Mouse (Mus musculus): Measurements from ENCODE around the gene Fam47e. TPM values are rescaled to one million over a fixed set of nuclear protein-coding genes. Genes with fewer than 3 reads are reported as not detected.

The Fam47e gene
- polyA plus RNA-seq, 1 experiment from 2014 or later = 9.4 TPM

- Histone ChIP-seq H3K4me2 (replicated peaks) (no peak overlapping the region), H3K4me3 (replicated peaks) (no peak overlapping the region), H3K27me3 (no peaks in the 10 kb centered on the region), H3K36me3 (no peaks in the 10 kb centered on the region), H3K4me1 (peaks cover 7% of the 10 kb centered on the region; the same call in 1 of the 2 replicates), H3K9me3 (replicated peaks) (no peaks in the 10 kb centered on the region), H3K27ac (replicated peaks) (no peak overlapping the region), H3K9ac (no peak overlapping the region)
- ATAC-seq (ENCODE audit: insufficient number of reproducible peaks, low FRiP score, low TSS enrichment, low read depth) = no peak
- WGBS = 60% methylated on average over 3 of the region's 3 CpGs
Observed at GRCm38 (mm10) chr5:92553939-92554338, 930 bp upstream of the Fam47e start.

DNA sequence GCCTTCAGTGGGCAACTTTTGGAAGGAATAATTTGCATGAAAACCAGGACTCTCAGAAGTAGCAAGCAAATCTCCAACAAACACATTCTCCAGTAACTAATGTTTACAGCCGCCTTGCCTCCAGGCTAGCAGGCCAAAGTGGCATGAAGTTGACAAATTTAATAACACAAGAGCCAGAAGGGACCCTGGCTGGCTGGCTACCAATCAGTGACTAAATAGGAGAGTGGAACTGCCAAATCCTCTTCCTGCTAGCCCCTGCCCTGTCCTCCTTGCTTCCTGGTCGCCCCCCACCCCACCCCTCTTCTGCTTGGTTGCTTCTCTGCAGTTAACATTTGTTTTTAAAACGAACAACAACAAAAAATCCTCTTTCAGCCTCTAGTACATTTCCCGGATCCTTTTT, 426 bp upstream of the Fam47e start:
- Histone ChIP-seq H3K4me1 (peaks cover 7% of the 10 kb centered on the region; the same call in 1 of the 2 replicates), H3K4me3 (replicated peaks) (no peak overlapping the region), H3K9ac (no peak overlapping the region), H3K36me3 (no peaks in the 10 kb centered on the region), H3K27me3 (no peaks in the 10 kb centered on the region), H3K4me2 (replicated peaks) (no peak overlapping the region), H3K27ac (replicated peaks) (no peak overlapping the region), H3K9me3 (replicated peaks) (no peaks in the 10 kb centered on the region)
- no peak for ATAC-seq (ENCODE audit: insufficient number of reproducible peaks, low FRiP score, low TSS enrichment, low read depth)
- 72% methylated on average over 4 of the region's 4 CpGs for WGBS

- H3K27me3 ChIP-seq = no peaks in the 10 kb centered on the region
- no peak overlapping the region for H3K27ac ChIP-seq (replicated peaks)
- H3K9ac ChIP-seq = no peak overlapping the region
- H3K4me2 ChIP-seq (replicated peaks) = no peak overlapping the region
- H3K36me3 ChIP-seq = no peaks in the 10 kb centered on the region
- H3K9me3 ChIP-seq (replicated peaks) = no peaks in the 10 kb centered on the region
- 88% methylated on average over 1 of the region's 1 CpGs for WGBS
- no peak overlapping the region for H3K4me3 ChIP-seq (replicated peaks)
- peaks cover 10% of the 10 kb centered on the region; the same call in 1 of the 2 replicates for H3K4me1 ChIP-seq
- no peak for ATAC-seq (ENCODE audit: insufficient number of reproducible peaks, low FRiP score, low TSS enrichment, low read depth)
Observed at GRCm38 (mm10) chr5:92555905-92556304, 1.0 kb downstream of the Fam47e start.

DNA sequence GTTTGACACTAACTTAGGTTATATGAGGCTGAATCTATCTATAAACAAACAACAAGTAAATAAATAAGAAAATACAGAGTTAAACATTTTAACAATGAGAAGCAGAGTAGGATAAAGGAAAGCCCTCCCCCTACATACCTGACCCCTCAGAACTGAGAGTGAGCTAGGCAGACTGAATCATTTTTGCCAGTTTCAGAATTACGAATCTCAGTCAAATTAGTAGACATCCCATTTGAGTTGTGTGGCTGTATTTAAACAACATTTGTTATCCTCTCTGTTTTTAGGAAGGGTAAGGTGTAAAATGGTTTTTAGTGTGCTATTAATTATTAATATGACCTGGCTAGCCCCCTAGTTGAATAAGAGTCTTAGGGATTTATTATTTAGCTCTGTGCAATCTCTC, 2.6 kb downstream of the Fam47e start:
- Histone ChIP-seq H3K36me3 (no peaks in the 10 kb centered on the region), H3K9me3 (replicated peaks) (no peaks in the 10 kb centered on the region), H3K4me3 (replicated peaks) (no peak overlapping the region), H3K27ac (replicated peaks) (no peak overlapping the region), H3K4me1 (peaks cover 12% of the 10 kb centered on the region; the same call in 1 of the 2 replicates), H3K27me3 (no peaks in the 10 kb centered on the region), H3K9ac (no peak overlapping the region), H3K4me2 (replicated peaks) (no peak overlapping the region)
- no peak for ATAC-seq (ENCODE audit: insufficient number of reproducible peaks, low FRiP score, low TSS enrichment, low read depth)
- WGBS = 86% methylated on average over 1 of the region's 1 CpGs

DNA sequence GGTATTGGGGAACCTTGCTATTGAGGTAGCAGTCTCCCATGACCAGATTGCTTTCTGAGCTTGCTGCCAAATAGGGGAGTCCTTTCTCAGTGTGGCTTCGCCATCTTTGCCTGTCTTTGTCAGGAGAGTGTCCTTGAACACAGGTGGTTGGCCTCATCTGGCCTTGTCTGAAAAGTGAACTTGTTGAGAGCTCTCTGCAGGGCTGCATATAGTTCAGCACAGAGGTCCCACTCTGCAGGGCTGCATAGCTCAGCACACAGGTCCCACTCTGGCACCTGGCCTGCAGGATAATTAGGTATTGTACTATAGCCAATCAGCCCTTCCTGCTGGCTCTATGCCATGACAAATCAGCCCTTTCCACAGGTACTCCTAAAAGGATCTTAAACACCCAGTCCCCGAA, 5.3 kb downstream of the Fam47e start:
- no peak overlapping the region for H3K27ac ChIP-seq (replicated peaks)
- no peak overlapping the region for H3K4me2 ChIP-seq (replicated peaks)
- peaks cover 14% of the 10 kb centered on the region for H3K4me1 ChIP-seq
- no peak overlapping the region for H3K4me3 ChIP-seq (replicated peaks)
- no peak for ATAC-seq (ENCODE audit: insufficient number of reproducible peaks, low FRiP score, low TSS enrichment, low read depth)
- WGBS = 71% methylated on average over 2 of the region's 2 CpGs
- H3K27me3 ChIP-seq = no peaks in the 10 kb centered on the region
- H3K36me3 ChIP-seq = no peaks in the 10 kb centered on the region
- H3K9me3 ChIP-seq (replicated peaks) = no peaks in the 10 kb centered on the region
- H3K9ac ChIP-seq = no peak overlapping the region

GRCm38 (mm10) chr5:92562002-92562401, 7.1 kb downstream of the Fam47e start:
- no peaks in the 10 kb centered on the region for H3K36me3 ChIP-seq
- no peak overlapping the region for H3K4me2 ChIP-seq (replicated peaks)
- H3K27ac ChIP-seq (replicated peaks) = no peak overlapping the region
- H3K9me3 ChIP-seq (replicated peaks) = no peaks in the 10 kb centered on the region
- H3K9ac ChIP-seq = no peak overlapping the region
- no peaks in the 10 kb centered on the region for H3K27me3 ChIP-seq
- ATAC-seq (ENCODE audit: insufficient number of reproducible peaks, low FRiP score, low TSS enrichment, low read depth) = no peak
- WGBS = 62% methylated on average over 13 of the region's 13 CpGs
- H3K4me3 ChIP-seq (replicated peaks) = no peak overlapping the region
- H3K4me1 ChIP-seq = peaks cover 12% of the 10 kb centered on the region

DNA sequence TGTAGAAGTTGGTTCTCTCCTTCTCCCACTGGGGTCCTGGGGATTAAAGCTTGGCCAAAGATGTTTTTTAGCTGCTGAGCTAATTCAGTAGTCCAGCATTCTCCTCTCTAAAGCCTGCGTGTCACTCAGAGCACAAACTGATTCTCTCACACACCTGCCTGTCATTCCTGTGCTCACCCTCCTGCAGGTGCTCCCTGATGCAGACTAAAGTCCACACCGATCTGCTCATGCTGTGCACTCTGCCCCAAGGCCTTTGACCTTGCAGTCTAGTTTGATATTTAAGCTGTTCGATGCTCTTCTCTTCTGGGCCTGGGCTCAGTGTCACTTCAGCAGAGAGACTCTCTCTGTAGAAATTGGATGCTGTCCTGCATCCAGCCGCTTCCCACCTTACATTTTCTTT, 16.4 kb downstream of the Fam47e start:
- Histone ChIP-seq H3K9me3 (replicated peaks) (no peaks in the 10 kb centered on the region), H3K27ac (replicated peaks) (no peak overlapping the region), H3K4me3 (replicated peaks) (no peak overlapping the region), H3K36me3 (no peaks in the 10 kb centered on the region), H3K27me3 (no peaks in the 10 kb centered on the region), H3K4me2 (replicated peaks) (no peak overlapping the region), H3K4me1 (no peaks in the 10 kb centered on the region), H3K9ac (no peak overlapping the region)
- WGBS = 77% methylated on average over 4 of the region's 4 CpGs
- no peak for ATAC-seq (ENCODE audit: insufficient number of reproducible peaks, low FRiP score, low TSS enrichment, low read depth)

DNA sequence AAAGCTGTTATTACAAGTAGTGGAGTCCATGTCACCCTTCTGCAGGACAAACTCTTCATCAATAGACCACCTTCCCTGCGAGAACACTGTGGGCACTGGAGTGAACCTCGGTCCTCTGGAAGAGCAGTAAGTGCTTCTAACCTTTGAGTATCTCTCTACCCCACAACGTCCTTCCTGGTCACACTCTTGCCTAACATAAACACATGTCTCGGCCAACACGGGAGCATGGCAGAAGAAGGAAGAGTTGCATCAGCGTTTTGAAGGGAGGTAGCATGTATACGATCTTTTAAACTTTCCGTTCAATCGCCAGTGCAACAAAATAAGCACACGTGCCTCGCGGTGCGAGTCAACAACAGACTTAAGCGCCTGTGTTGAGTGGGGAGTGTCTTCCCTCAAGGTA, 24.7 kb downstream of the Fam47e start:
- no peak overlapping the region for H3K4me2 ChIP-seq (replicated peaks)
- no peak for ATAC-seq (ENCODE audit: insufficient number of reproducible peaks, low FRiP score, low TSS enrichment, low read depth)
- H3K9ac ChIP-seq = no peak overlapping the region
- no peaks in the 10 kb centered on the region for H3K4me1 ChIP-seq
- H3K36me3 ChIP-seq = no peaks in the 10 kb centered on the region
- WGBS = 73% methylated on average over 14 of the region's 14 CpGs
- no peaks in the 10 kb centered on the region for H3K27me3 ChIP-seq
- H3K27ac ChIP-seq (replicated peaks) = no peak overlapping the region
- no peaks in the 10 kb centered on the region for H3K9me3 ChIP-seq (replicated peaks)
- H3K4me3 ChIP-seq (replicated peaks) = no peak overlapping the region

- no peak overlapping the region for H3K4me3 ChIP-seq (replicated peaks)
- H3K27me3 ChIP-seq = no peaks in the 10 kb centered on the region
- ATAC-seq (ENCODE audit: insufficient number of reproducible peaks, low FRiP score, low TSS enrichment, low read depth) = no peak
- no peaks in the 10 kb centered on the region for H3K9me3 ChIP-seq (replicated peaks)
- WGBS = 54% methylated on average over 10 of the region's 10 CpGs
- no peak overlapping the region for H3K27ac ChIP-seq (replicated peaks)
- no peak overlapping the region for H3K9ac ChIP-seq
- no peaks in the 10 kb centered on the region for H3K36me3 ChIP-seq
- no peak overlapping the region for H3K4me2 ChIP-seq (replicated peaks)
- H3K4me1 ChIP-seq = no peaks in the 10 kb centered on the region
Observed at GRCm38 (mm10) chr5:92585932-92586331, 31.1 kb downstream of the Fam47e start.

DNA sequence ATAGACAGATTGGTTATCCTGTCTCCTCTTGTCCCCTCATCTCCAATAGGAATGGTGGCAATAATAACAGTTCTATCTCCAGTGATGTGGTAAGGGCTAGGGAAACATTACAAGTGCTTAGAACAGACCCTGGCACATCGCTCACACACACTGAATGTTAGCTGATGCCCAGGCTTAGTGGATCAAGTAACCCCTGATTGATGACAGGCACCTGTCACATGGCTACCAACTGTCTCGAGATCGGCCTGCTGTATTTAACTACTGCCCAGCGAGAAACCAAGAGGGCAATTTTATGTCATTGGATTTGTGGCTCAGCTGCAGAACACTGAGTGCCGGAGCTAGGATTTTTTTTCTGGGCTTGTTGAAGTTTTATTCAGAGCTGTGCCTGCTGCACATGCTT, 40.2 kb downstream of the Fam47e start:
- 68% methylated on average over 5 of the region's 5 CpGs for WGBS
- no peak for ATAC-seq (ENCODE audit: insufficient number of reproducible peaks, low FRiP score, low TSS enrichment, low read depth)
- H3K9ac ChIP-seq = no peak overlapping the region
- no peaks in the 10 kb centered on the region for H3K9me3 ChIP-seq (replicated peaks)
- H3K4me1 ChIP-seq = no peaks in the 10 kb centered on the region
- H3K27me3 ChIP-seq = no peaks in the 10 kb centered on the region
- no peaks in the 10 kb centered on the region for H3K36me3 ChIP-seq
- no peak overlapping the region for H3K4me2 ChIP-seq (replicated peaks)
- H3K27ac ChIP-seq (replicated peaks) = no peak overlapping the region
- H3K4me3 ChIP-seq (replicated peaks) = no peak overlapping the region

DNA sequence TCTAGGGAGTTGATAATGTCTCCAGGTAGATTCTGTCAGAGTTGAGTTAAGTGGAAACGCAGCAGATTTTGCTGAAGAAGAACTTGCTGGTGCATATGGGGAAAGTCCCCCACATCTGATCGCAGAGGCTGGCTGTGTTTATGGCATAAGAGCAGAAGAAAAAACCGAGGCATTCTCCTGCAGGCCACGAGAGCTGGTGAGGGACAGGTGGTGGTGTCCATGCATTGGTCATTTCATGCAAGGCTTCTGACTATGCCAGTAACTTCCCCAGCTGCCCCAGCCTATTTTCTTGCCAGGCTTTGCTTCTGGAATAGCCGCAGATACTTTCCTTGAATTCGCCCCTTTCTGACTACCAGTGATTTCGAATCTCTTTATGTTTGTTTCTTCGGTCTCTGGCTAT, 42.0 kb downstream of the Fam47e start:
- Histone ChIP-seq H3K27me3 (no peaks in the 10 kb centered on the region), H3K36me3 (no peaks in the 10 kb centered on the region), H3K4me3 (replicated peaks) (no peak overlapping the region), H3K9ac (no peak overlapping the region), H3K9me3 (replicated peaks) (no peaks in the 10 kb centered on the region), H3K4me2 (replicated peaks) (no peak overlapping the region), H3K27ac (replicated peaks) (no peak overlapping the region), H3K4me1 (no peaks in the 10 kb centered on the region)
- 89% methylated on average over 8 of the region's 8 CpGs for WGBS
- no peak for ATAC-seq (ENCODE audit: insufficient number of reproducible peaks, low FRiP score, low TSS enrichment, low read depth)

DNA sequence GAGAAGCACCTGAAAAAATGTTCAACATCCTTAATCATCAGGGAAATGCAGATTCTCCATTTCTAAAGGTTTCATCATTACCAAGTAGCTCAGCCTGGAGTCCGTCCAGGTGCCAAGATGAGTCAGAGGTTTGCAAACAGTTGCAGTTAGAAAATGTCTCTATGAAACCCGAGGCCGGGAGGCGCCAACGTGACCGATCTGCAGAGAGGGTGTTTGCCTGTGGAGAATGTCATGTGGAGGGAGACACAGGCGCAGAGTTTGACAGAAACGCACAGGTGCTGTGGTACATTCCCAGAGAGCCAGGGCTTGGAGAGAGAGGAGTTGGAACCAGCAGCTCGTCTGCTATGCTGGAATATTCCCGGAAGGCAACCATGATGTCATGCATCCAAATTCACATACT, 44.2 kb downstream of the Fam47e start:
- Histone ChIP-seq H3K9ac (no peak overlapping the region), H3K9me3 (replicated peaks) (no peaks in the 10 kb centered on the region)
- no peak for ATAC-seq (ENCODE audit: insufficient number of reproducible peaks, low FRiP score, low TSS enrichment, low read depth)

More for the DNA sequence above, 44.2 kb downstream of the Fam47e start:
- no peak overlapping the region for H3K4me3 ChIP-seq (replicated peaks)
- WGBS = 69% methylated on average over 10 of the region's 10 CpGs
- no peaks in the 10 kb centered on the region for H3K27me3 ChIP-seq
- no peaks in the 10 kb centered on the region for H3K36me3 ChIP-seq
- no peak overlapping the region for H3K27ac ChIP-seq (replicated peaks)
- H3K4me1 ChIP-seq = peaks cover 8% of the 10 kb centered on the region
- no peak overlapping the region for H3K4me2 ChIP-seq (replicated peaks)
